Mouse (Mus musculus): ENCODE results near the gene Fmnl3. TPM values are rescaled to one million over a fixed set of nuclear protein-coding genes. Genes with fewer than 3 reads are reported as not detected.

Gene Fmnl3
- total and polyA plus RNA-seq, 3 experiments, result 24.2 to 49.3 (median 28.6) TPM

DNA sequence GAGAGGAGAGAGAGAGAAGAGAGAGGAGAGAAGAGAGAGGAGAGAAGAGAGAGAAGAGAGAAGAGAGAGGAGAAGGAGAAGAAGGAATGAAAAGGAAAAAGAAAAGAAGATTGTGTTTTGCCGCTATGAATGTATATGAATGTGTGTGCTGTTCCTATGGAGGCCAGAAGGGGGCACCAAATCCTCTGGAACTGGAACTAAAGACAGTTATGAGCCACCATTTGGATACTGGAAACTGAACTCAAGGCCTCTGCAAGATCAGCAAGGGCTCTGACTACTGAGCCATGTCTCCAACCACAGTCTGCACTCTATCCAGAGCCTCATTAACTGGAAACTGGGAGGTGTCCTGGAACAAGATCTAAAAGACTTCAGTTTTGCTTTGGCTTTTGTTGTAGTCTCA is 43.3 kb downstream of the Fmnl3 start:
- H3K27ac ChIP-seq (ENCODE audit: insufficient read depth, low read depth), result no peak overlapping the region
- no peaks in the 10 kb centered on the region for H3K79me2 ChIP-seq (replicated peaks; ENCODE audit: control insufficient read depth, extremely low read depth, insufficient read depth, poor library complexity, severe bottlenecking)
- dilution Hi-C loops (cut with MboI; ENCODE audit: extremely low pct_ligation_motif_present, extremely low pct_unique_long_range_greater_than_20kb, low sequenced_read_pairs), result no loop called here
- H3K9ac ChIP-seq (ENCODE audit: insufficient read depth, low read depth), result no peak overlapping the region
- peaks cover 9% of the 10 kb centered on the region for H3K9me3 ChIP-seq (replicated peaks; ENCODE audit: low read length)
- in situ Hi-C loops (cut with MboI; ENCODE audit: low pct_ligation_motif_present, low pct_unique_long_range_greater_than_20kb, low sequenced_read_pairs), result no loop called here
- peak; percentile 75 for DNase-seq (ENCODE audit: extremely low read depth)
- H3K4me2 ChIP-seq (ENCODE audit: insufficient read depth, low read depth, poor library complexity, severe bottlenecking), result no peak overlapping the region
- H3K4me3 ChIP-seq (replicated peaks in 1 of 3; ENCODE audit: low read depth in 2 of 3, low read length in 2 of 3, poor library complexity in 1 of 3), result no peak overlapping the region
- TF ChIP-seq UBTF (IDR thresholded peaks at IDR 0.05; ENCODE audit: low read depth, low read length) (no peak), USF2 (conservative IDR thresholded peaks at IDR 0.05; ENCODE audit: low read depth, low read length) (no peak), MEF2A (IDR thresholded peaks at IDR 0.05; ENCODE audit: borderline replicate concordance, low read depth, low read length) (no peak), CTCF (conservative IDR thresholded peaks at IDR 0.05 in 1 of 2, IDR thresholded peaks at IDR 0.05 in 1 of 2; ENCODE audit: low read depth in 2 of 2, low read length in 2 of 2) (peak; percentile 82 to 92), JUN (IDR thresholded peaks at IDR 0.05; ENCODE audit: insufficient read depth, low read depth, low read length) (no peak), RAD21 (IDR thresholded peaks at IDR 0.05; ENCODE audit: low read depth, low read length) (peak; percentile 95), ZC3H11A (IDR thresholded peaks at IDR 0.05; ENCODE audit: low read depth, low read length) (peak; percentile 83), PAX5 (IDR thresholded peaks at IDR 0.05; ENCODE audit: low read length) (no peak), SMC3 (IDR thresholded peaks at IDR 0.05; ENCODE audit: low read depth, low read length) (peak; percentile 98)
- H3K36me3 ChIP-seq (replicated peaks in 1 of 2; ENCODE audit: control insufficient read depth in 1 of 2, insufficient read depth in 1 of 2, low read length in 1 of 2), result peaks cover 67 to 97% of the 10 kb centered on the region in 2 experiments
- H3K27me3 ChIP-seq (replicated peaks), result no peaks in the 10 kb centered on the region
- peaks cover 10 to 23% of the 10 kb centered on the region in 2 experiments for H3K4me1 ChIP-seq (ENCODE audit: control insufficient read depth in 1 of 2, insufficient read depth in 2 of 2)

DNA sequence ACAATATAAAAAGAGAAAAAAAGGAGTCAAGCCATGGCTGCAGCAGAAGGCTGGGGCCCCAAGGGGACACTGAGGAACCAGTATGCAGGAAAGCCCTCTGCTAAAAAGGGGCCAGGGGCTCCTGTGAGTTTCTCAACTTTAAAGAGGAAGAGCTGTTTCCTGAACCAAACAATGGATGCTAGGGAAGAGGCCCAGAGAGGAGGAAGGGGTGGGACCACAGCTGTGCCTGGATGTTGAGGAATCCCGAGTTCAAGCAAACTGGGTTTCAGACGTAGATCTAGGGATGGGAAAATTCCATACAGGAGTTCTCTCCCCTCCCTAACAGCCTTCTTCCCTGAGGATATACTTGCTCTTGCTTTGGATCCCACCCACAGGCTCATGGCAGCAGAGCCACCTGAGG is 43.9 kb downstream of the Fmnl3 start:
- no peak overlapping the region for H3K4me2 ChIP-seq (ENCODE audit: insufficient read depth, low read depth, poor library complexity, severe bottlenecking)
- H3K4me1 ChIP-seq (ENCODE audit: control insufficient read depth in 1 of 2, insufficient read depth in 2 of 2), result peaks cover 4 to 17% of the 10 kb centered on the region in 2 experiments; a peak in 3 of 4 replicates
- no peak overlapping the region for H3K9ac ChIP-seq (ENCODE audit: insufficient read depth, low read depth)
- DNase-seq (ENCODE audit: extremely low read depth), result no peak
- peaks cover 9% of the 10 kb centered on the region for H3K9me3 ChIP-seq (replicated peaks; ENCODE audit: low read length)
- peaks cover 67 to 97% of the 10 kb centered on the region in 2 experiments for H3K36me3 ChIP-seq (replicated peaks in 1 of 2; ENCODE audit: control insufficient read depth in 1 of 2, insufficient read depth in 1 of 2, low read length in 1 of 2)
- no peak for TF ChIP-seq MXI1 (IDR thresholded peaks at IDR 0.05; ENCODE audit: low read depth, low read length)
- no peak for TF ChIP-seq CHD2 (IDR thresholded peaks at IDR 0.05; ENCODE audit: low read length)
- no peak for TF ChIP-seq JUND (conservative IDR thresholded peaks at IDR 0.05; ENCODE audit: low read depth, low read length)
- TF ChIP-seq RAD21 (IDR thresholded peaks at IDR 0.05; ENCODE audit: low read depth, low read length), result no peak
- no peak for TF ChIP-seq MAX (IDR thresholded peaks at IDR 0.05; ENCODE audit: low read length)
- dilution Hi-C loops (cut with MboI; ENCODE audit: extremely low pct_ligation_motif_present, extremely low pct_unique_long_range_greater_than_20kb, low sequenced_read_pairs) (no loop called here), in situ Hi-C loops (cut with MboI; ENCODE audit: low pct_ligation_motif_present, low pct_unique_long_range_greater_than_20kb, low sequenced_read_pairs) (no loop called here)
- no peaks in the 10 kb centered on the region for H3K27me3 ChIP-seq (replicated peaks)
- H3K27ac ChIP-seq (ENCODE audit: insufficient read depth, low read depth), result no peak overlapping the region
- no peaks in the 10 kb centered on the region for H3K79me2 ChIP-seq (replicated peaks; ENCODE audit: control insufficient read depth, extremely low read depth, insufficient read depth, poor library complexity, severe bottlenecking)
- H3K4me3 ChIP-seq (replicated peaks in 1 of 3; ENCODE audit: low read depth in 2 of 3, low read length in 2 of 3, poor library complexity in 1 of 3), result no peak overlapping the region

DNA sequence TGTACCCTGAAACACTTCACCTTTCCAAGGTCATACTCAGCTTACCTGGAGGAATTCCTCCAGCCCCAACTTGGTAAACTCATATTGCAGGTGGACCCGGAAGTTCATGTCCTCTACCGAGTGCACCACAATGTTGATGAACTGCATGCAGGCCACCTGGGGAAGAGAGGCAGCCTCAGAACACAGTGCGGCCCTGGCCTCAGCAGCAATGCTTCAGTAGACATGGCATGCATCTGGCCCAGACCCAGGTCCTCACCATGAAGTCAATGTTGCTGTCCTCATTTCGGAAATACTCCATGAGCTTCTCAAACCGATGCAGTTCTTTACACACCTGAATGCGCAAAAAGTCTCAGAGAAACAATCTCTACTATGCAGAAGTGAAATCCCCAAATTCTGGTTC is 44.7 kb downstream of the Fmnl3 start:
- no peaks in the 10 kb centered on the region for H3K79me2 ChIP-seq (replicated peaks; ENCODE audit: control insufficient read depth, extremely low read depth, insufficient read depth, poor library complexity, severe bottlenecking)
- H3K27ac ChIP-seq (ENCODE audit: insufficient read depth, low read depth), result no peak overlapping the region
- dilution Hi-C loops (cut with MboI; ENCODE audit: extremely low pct_ligation_motif_present, extremely low pct_unique_long_range_greater_than_20kb, low sequenced_read_pairs) (no loop called here), in situ Hi-C loops (cut with MboI; ENCODE audit: low pct_ligation_motif_present, low pct_unique_long_range_greater_than_20kb, low sequenced_read_pairs) (no loop called here)
- H3K36me3 ChIP-seq (replicated peaks in 1 of 2; ENCODE audit: control insufficient read depth in 1 of 2, insufficient read depth in 1 of 2, low read length in 1 of 2), result peaks cover 73 to 96% of the 10 kb centered on the region in 2 experiments
- H3K4me3 ChIP-seq (replicated peaks in 1 of 3; ENCODE audit: low read depth in 2 of 3, low read length in 2 of 3, poor library complexity in 1 of 3), result no peak overlapping the region
- H3K9me3 ChIP-seq (replicated peaks; ENCODE audit: low read length), result peaks cover 9% of the 10 kb centered on the region
- no peaks in the 10 kb centered on the region for H3K27me3 ChIP-seq (replicated peaks)
- H3K4me2 ChIP-seq (ENCODE audit: insufficient read depth, low read depth, poor library complexity, severe bottlenecking), result no peak overlapping the region
- peaks cover 0 to 9% of the 10 kb centered on the region in 2 experiments; a peak in 2 of 4 replicates for H3K4me1 ChIP-seq (ENCODE audit: control insufficient read depth in 1 of 2, insufficient read depth in 2 of 2)
- DNase-seq (ENCODE audit: extremely low read depth), result no peak
- H3K9ac ChIP-seq (ENCODE audit: insufficient read depth, low read depth), result no peak overlapping the region
- TF ChIP-seq MAZ (IDR thresholded peaks at IDR 0.05; ENCODE audit: low read depth, low read length) (no peak), TCF12 (IDR thresholded peaks at IDR 0.05; ENCODE audit: low read depth, low read length) (no peak), USF1 (IDR thresholded peaks at IDR 0.05; ENCODE audit: low read depth, low read length) (no peak), ZKSCAN1 (IDR thresholded peaks at IDR 0.05; ENCODE audit: borderline replicate concordance, low read depth, low read length) (no peak), MEF2A (IDR thresholded peaks at IDR 0.05; ENCODE audit: borderline replicate concordance, low read depth, low read length) (no peak), POLR2AphosphoS2 (IDR thresholded peaks at IDR 0.05; ENCODE audit: low read depth, low read length) (no peak), ELF1 (IDR thresholded peaks at IDR 0.05; ENCODE audit: low read depth, low read length) (no peak), USF2 (conservative IDR thresholded peaks at IDR 0.05; ENCODE audit: low read depth, low read length) (no peak), MAFK (IDR thresholded peaks at IDR 0.05; ENCODE audit: insufficient replicate concordance, low read length) (no peak), BHLHE40 (IDR thresholded peaks at IDR 0.05; ENCODE audit: low read depth, low read length) (no peak), JUN (IDR thresholded peaks at IDR 0.05; ENCODE audit: insufficient read depth, low read depth, low read length) (no peak), JUND (conservative IDR thresholded peaks at IDR 0.05; ENCODE audit: low read depth, low read length) (no peak), SMC3 (IDR thresholded peaks at IDR 0.05; ENCODE audit: low read depth, low read length) (no peak), GABPA (IDR thresholded peaks at IDR 0.05; ENCODE audit: insufficient replicate concordance, low read depth, low read length) (no peak), UBTF (IDR thresholded peaks at IDR 0.05; ENCODE audit: low read depth, low read length) (no peak), ETS1 (conservative IDR thresholded peaks at IDR 0.05; ENCODE audit: low read depth, low read length) (no peak), KAT2A (IDR thresholded peaks at IDR 0.05; ENCODE audit: insufficient replicate concordance, low read length) (no peak), E2F4 (IDR thresholded peaks at IDR 0.05; ENCODE audit: insufficient replicate concordance, low read depth, low read length) (no peak)
